Mouse (Mus musculus) lung, postnatal 0 days (tissue): ENCODE results near the gene Tars2.

ENCODE experiments used
- CTCF ChIP-seq: IDR thresholded peaks from 2 replicates; pipeline ENCODE4 v1.5.1; 2016; ENCODE audit warnings: antibody characterized with exemption, mild to moderate bottlenecking
- EP300 ChIP-seq: IDR thresholded peaks from 2 replicates; pipeline ENCODE4 v1.6.1; 2016; ENCODE audit warnings: antibody characterized with exemption, mild to moderate bottlenecking, control low read depth

DNA sequence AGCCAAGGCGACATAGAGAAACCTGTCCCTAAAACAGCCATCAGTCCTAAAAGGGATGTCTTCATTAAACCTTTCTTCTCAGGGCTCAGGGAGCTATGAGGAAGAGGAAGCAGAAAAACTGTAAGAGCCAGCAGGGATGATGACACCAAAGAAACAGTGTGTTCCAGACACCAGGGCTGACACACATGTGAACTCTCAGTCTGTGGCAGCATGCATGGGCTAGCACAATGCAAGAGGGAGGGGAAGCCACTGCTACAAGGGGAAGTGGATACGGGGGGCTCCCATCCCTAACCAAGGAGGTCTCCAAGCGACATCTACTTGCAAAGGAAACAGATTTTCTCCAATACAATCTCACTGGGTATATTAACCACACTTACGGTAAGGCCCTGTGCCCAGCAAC is 53.7 kb downstream of the Tars2 start:
- TF ChIP-seq CTCF = no peak
- TF ChIP-seq EP300 = peak; percentile 26; the same call in 1 of the 2 replicates
